9 mouse cellular contexts compared by ENCODE assay signal in the genomic region with DNA sequence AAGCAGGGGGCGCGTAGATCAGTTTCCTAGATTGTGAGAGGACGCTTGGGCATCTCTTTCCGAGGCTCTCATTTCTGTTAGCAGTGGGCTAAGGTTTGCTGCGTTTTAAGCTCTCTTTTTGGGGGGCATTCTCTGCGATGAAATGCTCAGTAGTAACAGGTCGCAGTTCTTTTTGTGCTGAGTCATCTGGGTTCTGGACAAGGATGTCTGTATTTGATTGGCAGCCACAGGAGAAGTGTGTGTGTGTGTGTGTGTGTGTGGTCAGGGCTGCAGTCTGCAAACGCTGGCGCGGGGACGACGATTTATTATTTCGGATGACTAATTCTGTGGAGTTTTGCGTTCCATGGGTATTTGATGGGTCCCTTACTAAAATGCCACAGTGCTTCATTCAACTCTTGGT.
DNase-seq lines count a peak whose midpoint lies in the region; ATAC-seq lines count a peak whose summit lies in the region.
"Had no signal": no experiment of that assay in that cellular context is flagged by ENCODE, and none has a peak within 500 bp of the region (broad histone marks: within the 10 kb centered on the region; RNA-seq: fewer than 3 reads in every experiment).

No protein-coding gene starts in this region.

- 8% methylated on average over 14 of the region's 14 CpGs for WGBS in forebrain, embryonic 14.5 days
- WGBS in midbrain, embryonic 10.5 days: 33% methylated on average over 14 of the region's 14 CpGs

- H3K27me3 ChIP-seq in forebrain, embryonic 14.5 days (replicated peaks; ENCODE audit: control insufficient read depth, insufficient read depth, low read length): no peaks in the 10 kb centered on the region
- H3K27me3 ChIP-seq in midbrain, embryonic 10.5 days (ENCODE audit: low read depth, poor library complexity, severe bottlenecking): no peaks in the 10 kb centered on the region

- DNase-seq in adrenal gland, adult (ENCODE audit: inconsistent age in 2 of 2, low spot score in 1 of 2): peak; percentile 52 to 80
- DNase-seq in adrenal gland, postnatal 4 days (ENCODE audit: low spot score in 2 of 2): no peak
- DNase-seq in adrenal gland, postnatal 10 days: peak; percentile 52
- DNase-seq in forebrain, embryonic 14.5 days (ENCODE audit: low spot score): peak; percentile 33
- peak; percentile 26 for DNase-seq in midbrain, embryonic 10.5 days (ENCODE audit: low spot score)
- DNase-seq in layer of hippocampus, postnatal 10 days (ENCODE audit: low spot score in 2 of 2): no peak
- no peak for DNase-seq in right cerebral cortex, postnatal 14 days
- DNase-seq in frontal cortex, adult 2 months (ENCODE audit: extremely low spot score in 1 of 2, low spot score in 1 of 2): no peak

- H3K4me1 ChIP-seq in forebrain, embryonic 14.5 days (ENCODE audit: control insufficient read depth, insufficient read depth, low read length): peaks cover 12% of the 10 kb centered on the region; the same call in 1 of the 2 replicates
- H3K4me1 ChIP-seq in midbrain, embryonic 10.5 days: peaks cover 23% of the 10 kb centered on the region

- H3K27ac ChIP-seq in forebrain, embryonic 14.5 days (ENCODE audit: low read depth, low read length): no peak overlapping the region
- H3K27ac ChIP-seq in midbrain, embryonic 10.5 days (replicated peaks): peak overlapping the region; percentile 52
- H3K27ac ChIP-seq: macrophage had no signal

- H3K36me3 ChIP-seq in forebrain, embryonic 14.5 days (ENCODE audit: control insufficient read depth, insufficient read depth, low read length): no peaks in the 10 kb centered on the region
- H3K36me3 ChIP-seq in midbrain, embryonic 10.5 days: no peaks in the 10 kb centered on the region

- ATAC-seq in forebrain, embryonic 14.5 days: no peak

- H3K9ac ChIP-seq in forebrain, embryonic 14.5 days (ENCODE audit: low read length): no peak overlapping the region

- H3K4me3 ChIP-seq in forebrain, embryonic 14.5 days (ENCODE audit: low read depth, low read length): no peak overlapping the region
- peak overlapping the region; percentile 16; the same call in 1 of the 2 replicates for H3K4me3 ChIP-seq in midbrain, embryonic 10.5 days

- H3K9me3 ChIP-seq in forebrain, embryonic 14.5 days (replicated peaks; ENCODE audit: control insufficient read depth, low read length): no peaks in the 10 kb centered on the region
- H3K9me3 ChIP-seq in midbrain, embryonic 10.5 days (replicated peaks): no peaks in the 10 kb centered on the region

- peak overlapping the region; percentile 6; the same call in 1 of the 2 replicates for H3K4me2 ChIP-seq in forebrain, embryonic 14.5 days (ENCODE audit: low read length)

Comparison
In these comparisons a context has a peak if more than half of its experiments do, and no peak if none do; other contexts are left out.
1. DNase-seq: peak in adrenal gland, adult (2 of 2), adrenal gland, postnatal 10 days (single experiment), forebrain, embryonic 14.5 days (single experiment) and midbrain, embryonic 10.5 days (single experiment); none in adrenal gland, postnatal 4 days (0 of 2), layer of hippocampus, postnatal 10 days (0 of 2), right cerebral cortex, postnatal 14 days (single experiment) and frontal cortex, adult 2 months (0 of 2).